Mouse (Mus musculus) embryonic fibroblast, embryonic 13.5 days (primary cell): ENCODE measurements around the gene Mgat2. TPM values are rescaled to one million over a fixed set of nuclear protein-coding genes. Genes with fewer than 3 reads are reported as not detected.
"Not testable (repeated sequence)": the region's sequence is repeated elsewhere in the genome, so short reads cannot be mapped to it uniquely, and the experiment has no call there.

Experiments
- H3K27ac ChIP-seq: 2 replicates; pipeline ENCODE4 v1.5.1; 2012; ENCODE audit warnings: low read length, control low read depth, inconsistent platforms; ENCODE audit not compliant: insufficient read depth
- H3K4me1 ChIP-seq: 2 replicates; pipeline ENCODE4 v1.6.1; 2011; ENCODE audit warnings: low read length; ENCODE audit not compliant: control insufficient read depth, insufficient read depth
- H3K4me3 ChIP-seq: 2 replicates; pipeline ENCODE4 v1.5.1; 2011; ENCODE audit warnings: mild to moderate bottlenecking, control low read depth, low read length; ENCODE audit not compliant: insufficient read depth
- CTCF ChIP-seq: IDR thresholded peaks from 2 replicates; pipeline ENCODE4 v1.5.1; 2011; ENCODE audit warnings: mild to moderate bottlenecking, control low read depth, low read length, moderate library complexity, borderline replicate concordance; ENCODE audit not compliant: insufficient read depth
- POLR2A ChIP-seq: IDR thresholded peaks from 2 replicates; pipeline ENCODE4 v1.6.1; 2011; ENCODE audit warnings: low read depth, mild to moderate bottlenecking, control low read depth, low read length, moderate library complexity
- polyA plus RNA-seq: library from polyadenylated mRNA; stranded (reverse); fragments of >200 nt; gene quantifications from 2 replicates; pipeline ENCODE4 v1.2.4, GENCODE M21; 2011; ENCODE audit warnings: low read depth; ENCODE audit not compliant: missing spikeins, insufficient read length

The Mgat2 gene
- polyA plus RNA-seq, 1 experiment, result 69.7 TPM

GRCm38 (mm10) chr12:69158765-69159577 is 25.0 kb upstream of the Mgat2 start, which contains the start of gene Rps29:
Rps29 (minus strand) TSS chr12:69159186.
- TF ChIP-seq POLR2A, result peak; percentile 88
- not testable (repeated sequence) for H3K4me1 ChIP-seq
- peak within 1 kb of the TSS; percentile 84 for H3K4me3 ChIP-seq
- peak within 1 kb of the TSS; percentile 61 for H3K27ac ChIP-seq

GRCm38 (mm10) chr12:69159578-69159940 is 24.4 kb upstream of the Mgat2 start:
- Histone ChIP-seq H3K4me3 (no peak overlapping the region), H3K4me1 (peaks cover 6% of the 10 kb centered on the region; the same call in 1 of the 2 replicates), H3K27ac (no peak overlapping the region)
- TF ChIP-seq POLR2A, result no peak

- not testable (repeated sequence) for H3K27ac ChIP-seq, H3K4me3 ChIP-seq, H3K4me1 ChIP-seq
Measured at GRCm38 (mm10) chr12:69160677-69161076, 23.3 kb upstream of the Mgat2 start.

GRCm38 (mm10) chr12:69163586-69163985 is 20.4 kb upstream of the Mgat2 start:
- H3K4me3 ChIP-seq, H3K4me1 ChIP-seq, H3K27ac ChIP-seq: not testable (repeated sequence)

- Histone ChIP-seq H3K4me1 (no peaks in the 10 kb centered on the region), H3K4me3 (no peak overlapping the region), H3K27ac (no peak overlapping the region)
- TF ChIP-seq CTCF (no peak), POLR2A (no peak)
Measured at GRCm38 (mm10) chr12:69164904-69165303, 19.1 kb upstream of the Mgat2 start.

GRCm38 (mm10) chr12:69166861-69167581 is 16.9 kb upstream of the Mgat2 start:
- not testable (repeated sequence) for H3K4me3 ChIP-seq, H3K27ac ChIP-seq, H3K4me1 ChIP-seq

- TF ChIP-seq CTCF (no peak), POLR2A (no peak)
- H3K4me1 ChIP-seq, result no peaks in the 10 kb centered on the region
- no peak overlapping the region for H3K27ac ChIP-seq
- peak overlapping the region; percentile 85 for H3K4me3 ChIP-seq
Measured at GRCm38 (mm10) chr12:69167656-69168460, 16.1 kb upstream of the Mgat2 start.

GRCm38 (mm10) chr12:69168461-69169106 is 15.4 kb upstream of the Mgat2 start, which contains the start of gene Lrr1:
Lrr1 (plus strand) TSS chr12:69168814.
- TF ChIP-seq CTCF (no peak), POLR2A (peak; percentile 67)
- Histone ChIP-seq H3K4me1 (no peaks in the 10 kb centered on the region), H3K4me3 (peak within 1 kb of the TSS; percentile 85), H3K27ac (0 out of 2 replicates have a peak within 1 kb of the TSS, but pooled peaks have one; percentile 45)

GRCm38 (mm10) chr12:69171307-69171706 is 12.7 kb upstream of the Mgat2 start:
- Histone ChIP-seq H3K27ac (no peak overlapping the region), H3K4me3 (no peak overlapping the region), H3K4me1 (no peaks in the 10 kb centered on the region)
- TF ChIP-seq POLR2A (no peak), CTCF (no peak)

- Histone ChIP-seq H3K27ac (no peak overlapping the region), H3K4me3 (no peak overlapping the region), H3K4me1 (no peaks in the 10 kb centered on the region)
- TF ChIP-seq CTCF (no peak), POLR2A (no peak)
Measured at GRCm38 (mm10) chr12:69175975-69176374, 8.0 kb upstream of the Mgat2 start.
